Mouse (Mus musculus) Patski (cell line): ENCODE measurements around the gene Gm6034. TPM values are rescaled to one million over a fixed set of nuclear protein-coding genes. Genes with fewer than 3 reads are reported as not detected.
A peak's percentile ranks its signal among the peaks of the same experiment; 100 is the strongest.
"Not testable (repeated sequence)": the region's sequence is repeated elsewhere in the genome, so short reads cannot be mapped to it uniquely, and the experiment has no call there.

ENCODE experiments used
- ATAC-seq: fragments of 100-300 bp; one replicate; pipeline ENCODE4 v1.8.0; 2021
- CTCF ChIA-PET: fragments of 350-600 bp; sonication (Branson Sonifier 250); formaldehyde crosslinking; loops from one replicate; lab custom pipeline; 2022; ENCODE audit warnings: inconsistent platforms; lab: Charles Lee
- POLR2A ChIA-PET: fragments of 350-600 bp; sonication (Branson Sonifier 250); formaldehyde crosslinking; loops from one replicate; lab custom pipeline; 2022; ENCODE audit warnings: antibody characterized with exemption, inconsistent platforms; lab: Charles Lee
- DNase-seq: peaks from one replicate; pipeline ENCODE4 v3.0.0-alpha.2; 2011; ENCODE audit warnings: low read depth, low spot score
- H3K27me3 ChIP-seq: fragments of 371-371 bp; one replicate; pipeline ENCODE4 v1.5.1; 2021
- CTCF ChIP-seq: fragments of 100-300 bp; IDR thresholded peaks from one replicate; pipeline ENCODE4 v1.5.1; 2021
- in situ Hi-C: fragments of 300-500 bp; cut with MboI; formaldehyde crosslinking; loops from 3 replicates; pipeline ENCODE4 v1.11.1; 2018; ENCODE audit warnings: low pct_unique_long_range_greater_than_20kb, mixed read lengths
- polyA plus RNA-seq: library from polyadenylated mRNA; unstranded; gene quantifications from one replicate; pipeline ENCODE4 v1.2.3, GENCODE M21; 2021

Gene Gm6034
- polyA plus RNA-seq, result not detected

DNA sequence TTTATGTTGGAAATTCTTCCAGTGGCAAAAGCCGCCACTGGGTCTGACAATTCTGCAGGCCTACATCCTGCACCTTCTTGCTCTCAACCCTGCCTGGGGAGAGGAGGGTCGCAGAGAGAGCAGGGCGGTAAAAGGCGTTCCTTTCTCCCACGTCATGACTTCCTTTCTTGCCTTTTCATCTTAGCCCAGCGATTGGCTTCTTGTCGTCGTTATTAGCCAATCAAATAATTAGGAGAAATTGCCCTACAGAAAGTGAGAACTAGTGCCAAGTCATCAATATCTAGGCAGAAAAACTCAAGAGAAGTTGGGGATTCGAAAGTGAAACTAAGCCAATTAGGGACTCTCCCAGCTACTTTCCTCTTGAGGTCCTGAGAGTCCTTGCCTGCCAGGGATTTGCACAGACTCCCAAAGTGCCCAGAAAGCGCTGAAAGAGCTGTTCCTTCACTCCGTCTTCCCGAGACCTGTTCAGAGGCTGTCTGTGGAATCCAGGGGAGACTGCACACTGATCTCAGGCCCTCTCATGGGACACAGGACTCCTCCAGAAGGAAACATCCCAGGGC, at the start of gene Gm6034, which contains the start of gene H2-T22:
TSS of gene Gm6034 (plus strand) at position 352 of the 560 bp plus-strand sequence.
TSS of gene H2-T22 (minus strand) at position 138 of the 560 bp plus-strand sequence.
- CTCF ChIA-PET, result interaction anchor here (1.7 to 2.2 kb wide), 2 partner anchors 46 to 49 kb away, joined by 3 to 8 read pairs; no protein-coding TSS in a partner anchor
- POLR2A ChIA-PET, H3K27me3 ChIP-seq, in situ Hi-C loops: not testable (repeated sequence)
- peak; percentile 86 for ATAC-seq
- peak; percentile 67 for DNase-seq

DNA sequence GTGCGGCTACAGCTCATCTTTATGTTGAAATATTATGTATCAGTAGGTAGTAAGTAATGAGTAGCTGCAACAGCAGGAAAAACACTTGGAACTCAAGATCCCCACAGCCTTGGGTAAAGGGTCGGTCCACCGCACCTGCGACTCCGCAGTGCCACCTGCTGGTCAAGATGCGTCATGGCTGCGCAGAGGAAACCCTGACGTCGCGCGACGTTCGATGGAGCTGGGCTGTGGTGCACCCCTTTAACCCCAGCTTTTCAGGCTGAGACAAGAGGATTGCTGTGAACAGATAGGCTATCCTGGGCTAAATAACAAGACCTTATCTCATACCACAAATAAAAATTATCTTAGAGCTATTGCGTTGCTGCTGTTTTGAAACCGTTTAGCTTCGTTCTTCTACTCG, 49.1 kb upstream of the Gm6034 start:
- no peaks in the 10 kb centered on the region for H3K27me3 ChIP-seq
- peak; percentile 99 for TF ChIP-seq CTCF
- in situ Hi-C loops, result loop anchor here (5.0 kb wide), 1 partner anchor 56 kb away; no protein-coding TSS in a partner anchor
- ChIA-PET POLR2A (interaction anchor here (0.9 to 1.4 kb wide), 4 partner anchors 10 to 74 kb away, joined by 3 to 6 read pairs (median 4); partner anchors contain the start of genes Gnl1 and Prr3), CTCF (interaction anchor here (0.6 to 5.4 kb wide), 30 partner anchors 10 to 195 kb away, joined by 3 to 74 read pairs (median 5); partner anchors contain the start of genes Gm6034, Gnl1, H2-T22 and H2-T24)
- no peak for DNase-seq
- peak; percentile 68 for ATAC-seq

DNA sequence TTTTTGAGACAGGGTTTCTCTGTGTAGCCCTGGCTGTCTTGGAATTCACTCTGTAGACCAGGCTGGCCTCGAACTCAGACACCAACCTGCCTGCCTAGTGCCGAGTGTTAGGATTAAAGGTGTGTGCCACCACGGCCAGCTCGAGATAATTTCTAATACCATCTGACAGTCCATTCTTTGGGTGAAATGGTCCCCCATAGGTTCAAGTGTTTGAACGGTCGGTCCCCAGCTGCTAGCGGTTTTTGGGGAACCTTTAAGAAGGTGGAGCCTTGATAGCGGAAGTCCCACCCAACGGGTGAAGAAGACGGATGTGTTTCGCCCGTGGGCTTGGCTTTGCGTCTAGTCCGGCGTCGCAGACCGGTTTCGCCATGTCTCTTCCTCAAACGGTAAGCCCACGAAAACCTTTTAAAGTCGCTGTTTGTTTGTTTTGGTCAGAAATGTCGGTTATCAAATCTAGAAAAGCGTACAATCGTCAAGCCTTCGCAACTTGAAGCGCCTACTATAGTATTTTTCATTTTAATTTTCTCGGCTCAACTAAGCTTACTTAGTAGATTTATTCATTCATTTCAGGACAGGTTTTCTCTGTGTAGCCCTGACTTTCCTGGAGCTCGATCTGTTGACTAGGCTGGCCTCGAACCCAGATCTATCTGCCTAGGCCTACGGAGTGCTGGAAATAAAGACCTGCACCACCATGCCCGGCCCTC, 48.4 kb upstream of the Gm6034 start:
- DNase-seq (peak; percentile 54), ATAC-seq (peak; percentile 65)
- ChIA-PET POLR2A (interaction anchor here (0.7 to 1.4 kb wide), 4 partner anchors 11 to 75 kb away, joined by 3 to 6 read pairs (median 4); partner anchors contain the start of genes Gnl1 and Prr3), CTCF (interaction anchor here (0.7 to 5.4 kb wide), 27 partner anchors 9 to 195 kb away, joined by 3 to 74 read pairs (median 6); partner anchors contain the start of genes Gm6034, Gnl1, H2-T22 and H2-T24)
- H3K27me3 ChIP-seq, result no peaks in the 10 kb centered on the region
- no peak for TF ChIP-seq CTCF
- in situ Hi-C loops, result loop anchor here (5.0 kb wide), 1 partner anchor 57 kb away; no protein-coding TSS in a partner anchor

DNA sequence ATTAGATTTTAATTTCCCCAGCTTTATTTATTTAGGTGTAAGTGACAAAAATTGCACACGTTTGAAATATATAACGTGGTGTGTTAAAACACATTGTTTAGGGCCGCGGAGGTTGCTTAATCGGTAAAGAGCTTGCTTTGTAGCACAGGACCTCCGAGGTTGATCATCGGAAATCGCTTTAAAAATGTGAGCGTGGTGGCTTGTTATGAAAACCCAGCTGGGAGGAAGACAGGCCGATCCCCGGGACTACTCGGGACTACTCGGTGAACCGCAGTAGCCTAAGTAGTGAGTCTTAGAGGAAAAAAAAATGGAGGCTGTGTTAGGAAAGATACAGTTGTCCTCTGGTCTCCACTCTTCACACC, 47.9 kb upstream of the Gm6034 start:
- ChIA-PET POLR2A (interaction anchor here (0.6 to 0.7 kb wide), 2 partner anchors 11 to 80 kb away, joined by 3 to 6 read pairs; no protein-coding TSS in a partner anchor), CTCF (interaction anchor here (1.3 to 5.4 kb wide), 10 partner anchors 8 to 194 kb away, joined by 4 to 74 read pairs (median 12); partner anchors contain the start of genes Gnl1 and Prr3)
- ATAC-seq (no peak), DNase-seq (no peak)
- in situ Hi-C loops, result loop anchor here (5.0 kb wide), 2 partner anchors 58 to 122 kb away; no protein-coding TSS in a partner anchor
- no peaks in the 10 kb centered on the region for H3K27me3 ChIP-seq
- TF ChIP-seq CTCF, result no peak

DNA sequence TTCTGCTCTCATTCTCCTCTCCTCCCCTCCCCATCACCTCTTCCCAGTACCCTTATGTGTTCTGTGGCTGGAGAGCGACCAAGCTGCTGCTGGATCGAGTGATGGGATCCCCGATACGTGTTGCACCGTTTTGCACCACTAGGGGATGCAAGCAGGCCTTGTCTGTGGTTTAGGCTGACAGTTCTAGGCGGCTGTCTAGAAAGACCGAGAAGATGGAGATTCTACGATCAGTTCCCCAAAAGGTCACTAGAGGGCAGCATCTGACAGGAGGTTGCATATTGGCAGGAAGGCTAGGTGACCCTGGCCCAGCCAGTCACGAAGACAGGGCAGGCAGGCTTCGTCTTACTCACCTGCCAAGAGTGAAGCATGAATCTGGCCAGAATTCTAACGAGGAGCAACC, 45.8 kb upstream of the Gm6034 start:
- POLR2A ChIA-PET, result interaction anchor here (0.6 to 0.7 kb wide), 2 partner anchors 18 to 30 kb away, joined by 3 read pairs; no protein-coding TSS in a partner anchor

DNA sequence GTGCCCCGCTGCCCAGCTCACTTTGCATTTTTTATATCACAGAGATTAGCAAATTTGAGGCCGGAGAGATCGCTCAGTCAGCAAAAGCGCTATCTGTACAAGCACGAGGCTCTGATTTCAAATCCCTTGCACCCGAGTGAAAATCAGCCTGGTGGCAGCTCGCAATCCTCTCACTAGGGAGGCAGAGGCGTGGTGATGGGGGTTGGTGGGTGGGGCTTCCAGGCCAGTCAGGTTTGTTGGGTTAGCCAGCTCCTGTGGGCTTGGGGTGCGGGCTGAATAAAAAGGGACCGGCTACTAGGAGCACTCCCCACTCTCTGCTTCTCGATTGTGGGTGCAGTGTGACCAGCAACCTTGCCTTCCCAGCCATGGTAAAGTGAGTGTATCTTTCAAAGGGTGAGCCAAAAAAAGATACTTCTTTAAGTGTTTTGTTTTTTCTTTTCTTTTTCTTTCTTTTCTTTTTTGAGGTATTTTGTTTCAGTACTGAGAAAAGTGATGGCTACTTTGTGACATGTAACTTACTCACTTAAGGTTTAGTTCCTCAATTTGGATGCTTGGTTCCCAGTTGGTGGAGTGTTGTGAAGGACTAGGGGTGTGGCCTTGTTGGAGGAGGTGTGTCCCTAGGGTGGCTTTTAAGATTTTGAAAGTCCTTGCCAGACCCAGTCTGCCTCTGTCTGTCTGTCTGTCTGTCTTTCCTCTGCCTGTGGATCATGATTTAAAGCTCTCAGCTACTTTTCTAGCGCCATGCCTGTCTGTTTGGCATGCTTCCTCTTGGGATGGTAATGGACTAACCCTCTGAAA, 44.8 kb upstream of the Gm6034 start:
- ATAC-seq (no peak), DNase-seq (no peak)
- ChIA-PET POLR2A (interaction anchor here (0.5 to 0.7 kb wide), 2 partner anchors 33 to 50 kb away, joined by 3 to 5 read pairs; no protein-coding TSS in a partner anchor), CTCF (interaction anchor here (0.6 to 8.5 kb wide), 13 partner anchors 19 to 135 kb away, joined by 3 to 44 read pairs (median 4); partner anchors contain the start of genes Gm19684, H2-T23 and H2-T24)
- H3K27me3 ChIP-seq, result no peaks in the 10 kb centered on the region
- TF ChIP-seq CTCF, result no peak
- in situ Hi-C loops, result loop anchor here (5.0 kb wide), 1 partner anchor 119 kb away; no protein-coding TSS in a partner anchor

More for the DNA sequence above, 45.8 kb upstream of the Gm6034 start:
- TF ChIP-seq CTCF, result peak; percentile 99
- CTCF ChIA-PET, result interaction anchor here (0.6 to 2.4 kb wide), 13 partner anchors 20 to 136 kb away, joined by 3 to 19 read pairs (median 3); partner anchors contain the start of genes Gm19684, Gm6034, H2-T22 and H2-T23
- in situ Hi-C loops, result loop anchor here (5.0 kb wide), 1 partner anchor 120 kb away; no protein-coding TSS in a partner anchor
- peak; percentile 95 for DNase-seq
- H3K27me3 ChIP-seq, result no peaks in the 10 kb centered on the region
- peak; percentile 77 for ATAC-seq

DNA sequence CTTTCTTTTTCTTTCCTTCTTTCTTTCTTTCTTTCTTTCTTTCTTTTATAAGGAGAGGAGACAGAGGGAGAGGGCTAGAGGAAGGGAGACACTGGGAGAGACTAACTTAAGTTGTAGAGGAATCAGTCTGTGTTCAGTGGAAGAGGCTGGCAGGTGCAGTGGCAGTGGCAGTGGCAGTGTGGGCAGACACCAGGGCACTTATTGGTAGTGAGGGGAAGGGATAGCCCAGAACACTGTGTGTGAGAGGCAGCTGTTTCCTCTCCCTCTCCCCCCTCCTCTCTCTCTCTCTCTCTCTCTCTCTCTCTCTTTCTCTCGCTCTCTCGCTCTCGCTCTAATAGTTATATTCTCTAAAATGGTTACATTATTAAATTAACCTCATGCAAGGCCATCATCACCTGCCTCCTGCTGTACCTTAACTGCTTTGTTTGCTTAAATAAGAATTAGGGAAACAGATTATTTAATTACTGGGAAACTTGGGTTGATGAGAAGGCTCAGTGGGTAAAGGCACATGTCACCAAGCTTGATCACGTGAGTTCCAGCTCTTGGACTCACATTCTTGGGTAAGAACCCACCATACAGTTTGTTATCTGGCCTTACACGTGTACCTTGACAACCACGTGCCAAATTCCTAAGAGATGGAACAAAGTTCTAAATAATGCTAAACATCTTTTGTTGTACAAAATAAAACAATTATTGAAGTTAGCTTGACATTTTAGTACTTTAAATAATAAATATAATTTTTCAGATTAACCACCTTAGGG, 44.0 kb upstream of the Gm6034 start:
- ChIA-PET POLR2A (interaction anchor here (0.5 kb wide), 1 partner anchor 33 kb away, joined by 3 read pairs; no protein-coding TSS in a partner anchor), CTCF (interaction anchor here (1.1 to 8.5 kb wide), 2 partner anchors 21 to 62 kb away, joined by 4 to 44 read pairs; partner anchors contain the start of gene H2-T24)
- in situ Hi-C loops, result loop anchor here (5.0 kb wide), 1 partner anchor 119 kb away; no protein-coding TSS in a partner anchor
- H3K27me3 ChIP-seq, result no peaks in the 10 kb centered on the region
- DNase-seq (no peak), ATAC-seq (no peak)
- TF ChIP-seq CTCF, result no peak

DNA sequence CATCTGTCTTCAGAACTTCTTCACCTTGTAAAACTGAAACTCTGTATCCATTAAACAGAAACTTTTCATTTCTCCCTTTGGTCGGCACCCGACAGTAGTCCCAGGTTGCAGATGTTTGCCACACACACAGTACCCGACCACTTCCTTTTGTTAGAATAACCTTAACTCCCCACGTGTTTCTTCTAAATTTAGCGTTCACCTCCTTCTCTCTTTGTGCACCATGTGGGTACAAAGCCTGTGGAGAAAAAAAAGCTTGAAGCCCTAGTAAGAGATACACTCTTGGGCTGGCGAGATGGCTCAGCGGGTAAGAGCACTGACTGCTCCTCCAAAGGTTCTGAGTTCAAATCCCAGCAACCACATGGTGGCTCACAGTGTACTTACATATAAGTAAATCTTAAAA, 43.4 kb upstream of the Gm6034 start:
- in situ Hi-C loops, result loop anchor here (5.0 kb wide), 1 partner anchor 118 kb away; no protein-coding TSS in a partner anchor
- ChIA-PET POLR2A (no interaction called here), CTCF (interaction anchor here (1.1 to 8.5 kb wide), 3 partner anchors 20 to 61 kb away, joined by 4 to 44 read pairs (median 12); partner anchors contain the start of genes H2-T23 and H2-T24)
- no peaks in the 10 kb centered on the region for H3K27me3 ChIP-seq
- ATAC-seq (no peak), DNase-seq (no peak)
- TF ChIP-seq CTCF, result no peak
